Mouse (Mus musculus): ENCODE results near the gene Sgpp2.

Sgpp2 gene

DNA sequence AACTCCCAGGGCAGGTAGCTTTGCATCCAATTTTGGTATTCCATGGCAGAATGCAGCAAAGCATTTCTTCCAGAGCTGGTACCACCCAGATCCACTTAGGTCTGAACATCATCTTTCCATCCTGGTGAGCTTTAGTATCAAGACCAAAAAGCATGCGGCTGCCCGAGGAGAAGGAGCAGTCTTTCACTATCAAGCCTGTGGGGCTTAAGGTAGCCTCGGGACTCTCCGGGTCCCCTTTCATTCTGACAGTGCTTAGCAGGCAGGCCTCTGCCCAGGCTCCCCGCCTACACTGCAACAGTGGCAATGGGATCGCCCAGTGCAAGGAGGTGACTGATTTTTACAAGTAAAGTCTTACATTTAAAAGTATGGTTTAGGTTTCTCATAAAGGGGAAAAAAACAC, 142.4 kb downstream of the Sgpp2 start:
- no peak for DNase-seq

DNA sequence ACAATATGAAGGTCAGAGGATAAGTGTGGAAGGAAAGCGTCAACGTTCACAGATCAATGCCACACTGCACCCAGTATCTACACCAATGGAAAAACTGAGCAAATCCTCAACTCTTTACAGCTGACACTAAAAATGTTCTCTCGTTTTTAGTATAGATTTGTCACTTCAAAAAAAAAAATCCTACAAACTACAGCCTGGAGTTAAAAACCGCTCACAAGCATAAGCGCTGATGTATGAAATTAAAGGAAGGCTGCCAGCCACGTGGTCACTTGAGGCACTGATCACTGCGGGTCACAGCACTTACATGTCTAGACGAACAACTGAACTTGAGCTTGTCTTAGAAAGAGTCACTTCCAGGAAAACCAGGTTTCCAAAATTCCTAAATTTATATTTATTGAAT, 143.7 kb downstream of the Sgpp2 start:
- DNase-seq: no peak

DNA sequence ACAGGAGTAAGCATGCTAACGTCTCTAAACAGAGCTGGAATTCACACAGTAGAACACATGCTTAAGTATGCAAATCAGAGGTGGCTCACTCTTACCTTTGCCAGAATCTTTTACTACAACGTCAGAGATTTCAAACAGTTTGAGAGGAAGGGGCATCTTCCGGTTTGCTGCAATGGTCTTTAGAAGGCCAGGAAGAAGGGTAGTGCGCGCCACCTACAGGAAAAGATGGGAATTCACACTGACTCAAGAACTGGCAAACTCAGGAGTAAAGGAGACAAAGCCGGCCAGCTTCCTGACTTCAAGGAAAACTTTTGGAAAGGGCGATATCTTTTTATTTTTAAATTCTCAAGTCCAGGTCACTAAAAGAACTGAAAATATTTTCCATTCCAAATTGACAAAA, 144.5 kb downstream of the Sgpp2 start:
- DNase-seq: no peak

All from lung, adult 18-20 months (tissue).